Mouse (Mus musculus) liver, embryonic 12.5 days (tissue): Measurements from ENCODE around the gene Spry1. TPM values are rescaled to one million over a fixed set of nuclear protein-coding genes. Genes with fewer than 3 reads are reported as not detected.

ENCODE experiments used
- ATAC-seq: fragments of 200-750 bp; cut with Nextera tagmentation; 2 replicates; pipeline ENCODE4 v1.8.0; 2017; ENCODE audit warnings: moderate number of reproducible peaks, mild to moderate bottlenecking, moderate library complexity
- H3K27ac ChIP-seq: fragments of 300-500 bp; sonication (generic); 2 replicates; pipeline ENCODE4 v1.5.1; 2016; ENCODE audit warnings: mild to moderate bottlenecking
- H3K27me3 ChIP-seq: fragments of 300-500 bp; sonication (generic); replicated peaks from 2 replicates; pipeline ENCODE4 v1.6.1; 2016; ENCODE audit warnings: mild to moderate bottlenecking, moderate library complexity
- H3K36me3 ChIP-seq: fragments of 300-500 bp; sonication (generic); 2 replicates; pipeline ENCODE4 v1.6.1; 2016; ENCODE audit warnings: mild to moderate bottlenecking, moderate library complexity
- H3K4me1 ChIP-seq: fragments of 300-500 bp; sonication (generic); 2 replicates; pipeline ENCODE4 v1.6.1; 2016
- H3K4me2 ChIP-seq: fragments of 300-500 bp; sonication (generic); 2 replicates; pipeline ENCODE4 v1.6.1; 2016; ENCODE audit warnings: mild to moderate bottlenecking, moderate library complexity
- H3K4me3 ChIP-seq: fragments of 300-500 bp; sonication (generic); 2 replicates; pipeline ENCODE4 v1.5.1; 2016; ENCODE audit warnings: mild to moderate bottlenecking, moderate library complexity
- H3K9ac ChIP-seq: fragments of 300-500 bp; sonication (generic); 2 replicates; pipeline ENCODE4 v1.6.1; 2016; ENCODE audit warnings: mild to moderate bottlenecking, moderate library complexity
- H3K9me3 ChIP-seq: fragments of 300-500 bp; sonication (generic); replicated peaks from 2 replicates; pipeline ENCODE4 v1.6.1; 2016; ENCODE audit warnings: mild to moderate bottlenecking, moderate library complexity
- WGBS: fragments of 180-500 bp; shearing (Covaris S2); methylation state at CpG from one replicate; pipeline ENCODE4 v1.1.7; 2016; ENCODE audit not compliant: insufficient replicate concordance; 5-methylcytosine and 5-hydroxymethylcytosine counted together
- polyA plus RNA-seq: library from polyadenylated mRNA; unstranded; fragments of >200 nt; fragmentation: Nextera tagmentation; extraction: Ambion mirVana; gene quantifications from 2 replicates; pipeline ENCODE4 v1.2.1, GENCODE M21; 2016

The Spry1 gene
- polyA plus RNA-seq, 1 experiment from 2014 or later = 4.7 TPM

DNA sequence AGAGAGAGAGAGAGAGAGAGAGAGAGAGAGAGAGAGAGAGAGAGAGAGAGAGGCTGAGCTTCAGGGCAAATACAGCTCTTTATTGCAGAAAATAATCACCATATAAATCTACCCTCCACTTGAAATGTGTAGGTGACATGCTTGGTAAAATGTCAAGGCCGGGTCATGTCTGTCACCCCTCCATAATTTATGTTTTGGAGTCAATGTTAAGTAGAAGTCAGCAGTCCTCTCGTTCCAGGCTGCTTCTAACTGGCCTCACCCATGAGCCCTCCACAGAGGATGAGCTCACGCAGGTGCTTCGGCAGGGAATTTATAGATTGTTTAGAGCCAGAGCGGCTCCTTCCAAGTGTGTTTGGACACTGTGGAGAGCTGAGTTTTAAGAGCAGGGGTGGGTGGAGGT is 18.4 kb downstream of the Spry1 start:
- H3K27me3 ChIP-seq = peaks cover 27% of the 10 kb centered on the region
- H3K4me2 ChIP-seq = no peak overlapping the region
- H3K4me1 ChIP-seq = peaks cover 62% of the 10 kb centered on the region
- ATAC-seq = no peak
- H3K27ac ChIP-seq = no peak overlapping the region
- WGBS = 69% methylated on average over 5 of the region's 5 CpGs
- no peaks in the 10 kb centered on the region for H3K36me3 ChIP-seq
- no peaks in the 10 kb centered on the region for H3K9me3 ChIP-seq
- no peak overlapping the region for H3K4me3 ChIP-seq
- H3K9ac ChIP-seq = no peak overlapping the region

DNA sequence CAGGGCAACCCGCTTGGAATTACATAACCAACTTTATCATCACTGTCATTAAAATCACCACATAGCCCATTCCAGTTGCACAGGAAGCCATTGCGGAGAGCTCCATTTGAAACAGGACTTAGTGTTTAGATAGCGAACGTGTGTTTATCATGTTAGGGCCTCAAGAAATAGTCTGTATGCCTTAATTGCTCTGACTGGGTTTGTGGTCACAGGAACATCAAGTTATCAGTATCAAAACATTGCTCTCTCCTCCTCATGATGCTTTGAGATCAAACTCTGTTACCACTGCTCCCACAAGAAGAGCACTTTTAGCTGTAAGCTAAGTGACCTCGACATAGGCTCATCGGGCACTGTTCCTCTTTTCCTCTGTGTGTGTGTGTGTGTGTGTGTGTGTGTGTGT is 19.9 kb downstream of the Spry1 start:
- WGBS = 8% methylated on average over 6 of the region's 6 CpGs
- Histone ChIP-seq H3K4me3 (no peak overlapping the region), H3K9ac (no peak overlapping the region), H3K9me3 (no peaks in the 10 kb centered on the region), H3K4me2 (peak overlapping the region; percentile 41), H3K4me1 (peaks cover 47% of the 10 kb centered on the region), H3K36me3 (no peaks in the 10 kb centered on the region), H3K27ac (peak overlapping the region; percentile 59), H3K27me3 (peaks cover 27% of the 10 kb centered on the region)
- peak; percentile 80 for ATAC-seq

DNA sequence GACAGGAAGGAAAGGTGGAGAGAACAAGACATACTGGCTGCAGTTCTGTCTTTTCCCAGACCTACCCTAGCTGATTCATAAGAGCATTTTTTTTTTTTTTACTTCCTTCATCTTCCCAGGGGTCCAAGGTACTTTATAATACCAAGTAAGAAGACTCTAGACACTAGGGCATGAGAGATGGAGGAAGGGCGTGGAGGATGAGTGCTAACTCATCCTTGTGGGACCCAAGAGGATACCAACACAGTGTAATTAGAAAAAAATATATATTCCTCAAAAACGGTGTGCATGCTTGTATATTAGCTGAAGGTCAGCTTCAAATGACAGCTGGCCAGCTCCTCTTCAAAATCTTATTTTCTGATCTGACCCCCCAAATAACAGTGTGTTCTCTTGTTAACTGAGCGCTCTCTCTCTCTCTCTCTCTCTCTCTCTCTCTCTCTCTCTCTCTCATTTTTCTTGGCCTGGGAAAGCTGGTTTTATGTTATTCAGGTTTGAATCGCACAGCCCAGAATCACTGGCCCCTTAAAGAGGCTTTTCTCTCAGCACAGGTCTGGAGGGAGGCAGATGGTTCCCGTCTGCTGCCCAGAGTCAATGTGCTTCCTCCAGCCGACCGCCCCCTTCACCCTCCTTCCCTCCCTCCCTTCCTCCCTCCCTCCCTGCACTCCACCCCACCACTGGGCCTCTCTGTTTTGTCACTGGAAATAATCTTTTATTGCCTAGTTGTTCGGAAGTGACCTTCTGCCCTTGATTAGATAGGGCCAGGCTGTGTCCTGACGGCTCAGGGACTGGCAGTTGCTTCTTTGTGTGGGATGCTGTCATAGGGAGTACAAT is 26.8 kb downstream of the Spry1 start:
- H3K4me3 ChIP-seq = no peak overlapping the region
- H3K4me2 ChIP-seq = peak overlapping the region; percentile 20
- H3K27me3 ChIP-seq = peaks cover 29% of the 10 kb centered on the region
- no peaks in the 10 kb centered on the region for H3K9me3 ChIP-seq
- peak; percentile 76 for ATAC-seq
- H3K9ac ChIP-seq = no peak overlapping the region
- H3K27ac ChIP-seq = no peak overlapping the region
- 12% methylated on average over 9 of the region's 9 CpGs for WGBS
- no peaks in the 10 kb centered on the region for H3K36me3 ChIP-seq
- H3K4me1 ChIP-seq = peaks cover 22% of the 10 kb centered on the region

DNA sequence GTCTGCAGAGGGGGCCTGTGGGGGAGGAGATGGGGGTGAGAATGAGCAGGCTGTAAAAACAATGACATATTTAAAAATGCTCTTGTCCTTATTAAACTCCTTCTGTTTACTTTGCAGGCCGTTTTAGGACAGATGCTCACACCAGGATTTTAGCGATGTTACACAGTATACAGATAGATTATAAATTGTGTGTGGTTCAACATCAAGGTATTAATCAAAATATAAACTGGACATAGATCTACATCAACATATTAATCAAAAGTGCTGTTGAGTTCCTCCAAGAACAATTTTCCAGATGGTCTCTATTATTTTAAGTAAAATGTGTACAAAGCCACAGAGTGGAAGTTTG is 27.3 kb downstream of the Spry1 start:
- no peaks in the 10 kb centered on the region for H3K36me3 ChIP-seq
- no peak for ATAC-seq
- peaks cover 24% of the 10 kb centered on the region for H3K4me1 ChIP-seq

DNA sequence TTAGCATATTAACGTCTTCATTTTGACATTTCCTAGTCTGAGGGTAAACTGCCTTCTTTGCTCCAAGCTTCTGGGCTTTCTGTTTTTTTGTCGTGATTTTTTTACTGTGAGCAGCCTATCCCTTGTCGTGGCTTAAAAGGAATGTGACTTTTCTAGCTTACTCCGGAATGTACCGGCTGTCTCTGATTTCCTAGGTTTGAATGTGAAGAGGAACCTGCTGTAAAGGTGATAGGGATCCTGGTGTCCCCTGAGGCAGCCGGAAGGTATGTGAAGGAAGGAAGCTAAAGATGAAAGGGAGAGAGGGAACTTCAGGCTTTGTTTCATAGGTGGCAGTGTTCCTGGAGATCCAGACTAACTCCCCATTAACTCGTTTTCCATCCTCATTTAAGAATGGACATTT is 28.0 kb downstream of the Spry1 start:
- no peak overlapping the region for H3K9ac ChIP-seq
- H3K4me1 ChIP-seq = peaks cover 26% of the 10 kb centered on the region
- ATAC-seq = no peak
- WGBS = 33% methylated on average over 7 of the region's 7 CpGs
- H3K9me3 ChIP-seq = no peaks in the 10 kb centered on the region
- H3K4me2 ChIP-seq = no peak overlapping the region
- H3K36me3 ChIP-seq = no peaks in the 10 kb centered on the region
- peaks cover 40% of the 10 kb centered on the region for H3K27me3 ChIP-seq
- H3K4me3 ChIP-seq = no peak overlapping the region
- no peak overlapping the region for H3K27ac ChIP-seq

More for the DNA sequence above, 27.3 kb downstream of the Spry1 start:
- H3K9me3 ChIP-seq = no peaks in the 10 kb centered on the region
- no peak overlapping the region for H3K4me3 ChIP-seq
- H3K27me3 ChIP-seq = peaks cover 33% of the 10 kb centered on the region
- no peak overlapping the region for H3K27ac ChIP-seq
- peak overlapping the region; percentile 20; the same call in 1 of the 2 replicates for H3K4me2 ChIP-seq
- 33% methylated on average over 2 of the region's 2 CpGs for WGBS
- no peak overlapping the region for H3K9ac ChIP-seq

DNA sequence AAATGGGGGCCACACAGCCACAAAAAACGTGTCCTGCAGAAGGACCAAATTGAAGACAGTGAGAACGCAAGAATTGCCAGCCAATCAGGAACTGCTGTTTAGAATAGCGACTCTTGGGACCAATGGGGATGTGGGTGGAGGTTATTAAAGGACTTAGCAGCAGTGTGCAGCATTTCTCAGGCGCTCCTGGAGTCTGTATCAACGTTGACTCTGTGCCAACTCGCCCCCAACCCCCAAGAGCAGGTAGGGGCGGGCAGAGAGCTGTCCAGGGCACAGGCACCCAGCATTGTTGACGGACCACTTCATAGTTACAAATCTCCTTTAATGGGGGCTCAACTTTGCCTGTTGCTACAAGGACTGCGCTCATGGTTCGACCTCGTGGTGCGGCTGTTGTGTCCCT is 28.9 kb downstream of the Spry1 start:
- WGBS = 79% methylated on average over 12 of the region's 12 CpGs
- no peak overlapping the region for H3K4me3 ChIP-seq
- no peaks in the 10 kb centered on the region for H3K9me3 ChIP-seq
- H3K27me3 ChIP-seq = peaks cover 49% of the 10 kb centered on the region
- no peak overlapping the region for H3K4me2 ChIP-seq
- no peak overlapping the region for H3K27ac ChIP-seq
- H3K9ac ChIP-seq = no peak overlapping the region
- ATAC-seq = no peak
- H3K36me3 ChIP-seq = no peaks in the 10 kb centered on the region
- H3K4me1 ChIP-seq = peaks cover 28% of the 10 kb centered on the region

DNA sequence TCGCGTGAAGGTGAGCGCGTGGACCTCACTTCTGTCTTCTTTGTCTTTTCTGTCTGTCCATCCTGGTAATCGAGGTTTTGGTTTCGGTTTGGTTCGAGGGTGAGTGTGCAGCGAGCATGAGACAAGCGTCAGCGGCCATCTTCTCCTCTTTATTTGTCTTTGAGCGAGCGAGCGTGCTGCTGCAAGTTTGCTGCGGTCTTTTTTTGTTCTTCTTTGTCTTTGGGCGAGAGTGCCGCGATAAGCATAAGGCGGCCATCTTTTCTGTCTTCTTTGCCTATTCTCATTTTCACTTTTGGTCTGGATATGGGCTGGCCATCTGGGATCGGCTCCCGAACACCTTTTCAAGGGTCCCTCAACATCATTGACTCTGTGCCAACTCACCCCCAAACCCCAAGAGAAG is 29.4 kb downstream of the Spry1 start:
- 92% methylated on average over 20 of the region's 20 CpGs for WGBS
- ATAC-seq = no peak
- H3K27ac ChIP-seq = no peak overlapping the region
- H3K4me1 ChIP-seq = peaks cover 32% of the 10 kb centered on the region
- H3K9me3 ChIP-seq = no peaks in the 10 kb centered on the region
- no peak overlapping the region for H3K9ac ChIP-seq
- H3K4me3 ChIP-seq = no peak overlapping the region
- peaks cover 53% of the 10 kb centered on the region for H3K27me3 ChIP-seq
- no peak overlapping the region for H3K4me2 ChIP-seq
- no peaks in the 10 kb centered on the region for H3K36me3 ChIP-seq

DNA sequence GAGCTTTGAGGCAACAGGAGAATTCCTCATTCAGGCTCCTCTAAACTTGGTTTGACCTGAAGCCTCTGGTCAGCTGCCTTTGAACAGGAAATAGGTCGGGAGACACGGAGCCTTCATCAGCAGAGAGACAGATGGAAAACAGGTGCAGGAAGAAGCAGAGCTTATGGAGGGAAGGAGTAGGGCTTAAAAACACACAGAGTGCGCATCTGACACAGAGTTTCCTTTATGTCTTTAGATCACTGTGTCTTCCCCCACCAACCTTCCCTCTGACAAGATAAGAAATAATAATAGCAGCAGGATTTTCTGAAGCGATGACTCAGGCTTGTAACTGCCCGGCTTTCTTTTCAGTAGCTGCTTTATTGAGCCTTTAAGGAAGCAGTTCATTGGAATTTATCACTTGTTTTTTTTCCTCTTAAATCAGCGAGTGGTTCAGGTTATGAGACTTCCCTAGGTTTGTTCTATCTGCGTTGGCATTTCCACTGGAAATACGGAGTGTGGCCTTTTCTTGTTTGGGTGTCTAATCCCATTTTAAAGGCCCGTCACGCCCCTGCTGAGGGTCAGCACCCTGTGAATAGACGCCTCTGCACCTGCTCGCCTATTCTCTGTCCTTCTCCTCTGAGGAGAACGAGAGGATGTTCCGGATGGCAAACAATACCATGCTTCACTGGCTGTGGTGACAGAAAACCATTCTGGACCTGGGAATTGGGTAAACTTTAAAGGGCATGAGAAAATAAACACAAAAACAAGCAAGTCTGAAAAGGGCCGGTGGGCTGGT is 32.7 kb downstream of the Spry1 start:
- Histone ChIP-seq H3K36me3 (no peaks in the 10 kb centered on the region), H3K4me1 (peaks cover 14% of the 10 kb centered on the region), H3K27ac (no peak overlapping the region), H3K4me3 (no peak overlapping the region), H3K9me3 (no peaks in the 10 kb centered on the region), H3K27me3 (peaks cover 79% of the 10 kb centered on the region), H3K4me2 (no peak overlapping the region), H3K9ac (no peak overlapping the region)
- WGBS = 35% methylated on average over 15 of the region's 15 CpGs
- no peak for ATAC-seq

DNA sequence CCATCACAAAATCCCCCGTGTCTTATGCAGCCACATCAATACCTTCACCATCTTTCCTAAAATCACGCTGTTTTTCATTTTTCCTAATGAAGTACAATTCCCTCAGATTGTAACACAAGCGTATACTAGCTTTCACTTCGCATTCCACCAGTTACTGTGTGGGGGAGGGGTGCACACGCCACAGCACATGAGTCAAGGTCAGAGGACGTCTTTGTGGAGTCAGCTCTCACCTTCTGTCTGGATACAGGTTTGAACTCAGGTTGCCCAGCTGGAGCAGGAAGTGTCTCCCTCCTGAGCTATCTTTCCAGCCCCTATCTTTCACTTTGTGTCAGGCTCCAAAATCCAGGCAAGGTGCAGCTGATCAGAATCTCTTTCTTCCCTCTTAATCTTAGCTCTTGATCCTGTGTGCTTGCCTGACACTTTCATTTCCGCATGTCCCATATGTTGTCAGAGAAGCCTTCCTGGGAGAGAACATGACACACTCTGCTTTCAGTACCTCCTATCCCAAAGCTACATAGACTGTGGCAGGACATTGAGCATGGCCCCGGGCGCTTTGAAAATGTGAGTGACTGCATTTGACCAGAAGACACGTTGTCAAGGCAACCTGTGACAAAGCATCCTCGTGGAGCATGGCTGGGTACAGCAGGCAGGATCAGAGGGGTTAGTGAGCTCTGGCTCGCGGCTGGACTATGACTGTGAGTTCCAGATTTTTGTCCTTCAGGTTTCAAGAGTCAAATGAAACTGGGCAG is 33.9 kb downstream of the Spry1 start:
- Histone ChIP-seq H3K4me3 (no peak overlapping the region), H3K4me2 (no peak overlapping the region), H3K4me1 (peaks cover 13% of the 10 kb centered on the region), H3K27ac (no peak overlapping the region), H3K36me3 (no peaks in the 10 kb centered on the region), H3K9me3 (no peaks in the 10 kb centered on the region), H3K9ac (no peak overlapping the region), H3K27me3 (peaks cover 80% of the 10 kb centered on the region)
- no peak for ATAC-seq
- WGBS = 55% methylated on average over 13 of the region's 13 CpGs

DNA sequence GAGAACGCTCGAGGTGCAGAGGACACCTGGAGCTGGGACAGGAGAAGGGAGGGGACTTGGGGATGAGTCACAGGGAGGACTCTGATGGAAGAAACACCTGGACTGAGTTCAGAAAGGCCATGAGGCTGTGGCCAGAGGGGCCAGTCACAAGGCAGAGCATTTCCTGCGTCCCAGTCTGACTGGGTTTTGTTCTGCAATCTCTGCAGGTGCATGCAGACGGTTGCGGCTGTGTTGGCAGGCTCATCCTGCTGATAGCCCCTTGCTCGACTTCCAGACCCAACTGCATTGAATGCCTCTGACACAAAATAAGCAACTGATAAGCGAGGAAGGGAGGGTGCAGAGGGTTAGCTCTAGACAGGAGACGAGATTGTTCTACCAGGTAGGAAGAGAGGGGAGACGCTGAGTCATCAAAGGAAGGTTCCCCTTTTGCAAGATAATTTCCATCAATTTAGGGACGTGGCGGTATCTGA is 35.3 kb downstream of the Spry1 start:
- no peaks in the 10 kb centered on the region for H3K9me3 ChIP-seq
- no peak overlapping the region for H3K9ac ChIP-seq
- H3K4me3 ChIP-seq = no peak overlapping the region
- H3K36me3 ChIP-seq = no peaks in the 10 kb centered on the region
- no peak overlapping the region for H3K4me2 ChIP-seq
- peaks cover 72% of the 10 kb centered on the region for H3K27me3 ChIP-seq
- H3K27ac ChIP-seq = no peak overlapping the region
- 28% methylated on average over 11 of the region's 11 CpGs for WGBS
- H3K4me1 ChIP-seq = peaks cover 13% of the 10 kb centered on the region
- no peak for ATAC-seq

DNA sequence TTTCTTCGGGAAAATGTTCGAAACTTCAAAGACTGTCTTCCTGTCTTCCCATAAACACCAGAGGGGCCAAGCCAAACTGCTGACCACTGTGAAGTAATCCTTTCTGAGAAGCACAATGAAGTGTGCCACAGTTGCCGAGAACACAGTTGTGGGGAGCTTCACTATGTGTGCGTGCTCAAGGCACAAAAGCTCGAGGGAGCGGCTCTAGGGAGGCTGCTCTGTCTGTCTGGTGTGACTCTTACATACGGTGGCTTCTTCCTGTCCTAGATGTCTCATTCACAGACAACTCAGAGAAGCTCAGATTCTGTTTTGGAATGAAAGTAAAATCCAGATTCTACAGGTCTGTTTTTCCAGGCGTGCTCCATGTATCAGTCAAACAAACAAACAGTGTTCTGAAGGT is 36.5 kb downstream of the Spry1 start:
- no peak overlapping the region for H3K4me3 ChIP-seq

DNA sequence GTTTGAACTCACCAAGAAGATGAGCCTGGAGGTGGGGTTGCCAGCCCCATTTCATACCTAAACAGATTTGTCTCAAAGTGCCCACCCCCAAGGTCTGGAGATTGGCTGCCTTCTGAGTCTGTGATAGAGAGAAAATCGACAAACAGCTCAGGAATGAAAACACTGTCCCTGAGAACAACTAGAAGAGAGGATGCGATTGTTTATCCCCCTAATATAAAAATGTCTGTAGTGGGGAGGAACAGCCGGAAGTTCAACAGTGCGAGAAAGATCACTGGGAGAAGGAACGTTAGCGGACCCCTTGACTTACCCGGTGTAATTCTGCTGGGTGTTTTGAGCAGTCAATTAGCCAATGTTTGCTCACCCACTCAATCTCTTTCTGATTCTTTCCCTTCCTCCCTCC is 46.5 kb downstream of the Spry1 start:
- Histone ChIP-seq H3K36me3 (no peaks in the 10 kb centered on the region), H3K9me3 (no peaks in the 10 kb centered on the region), H3K4me3 (no peak overlapping the region), H3K9ac (no peak overlapping the region), H3K4me1 (peaks cover 11% of the 10 kb centered on the region; the same call in 1 of the 2 replicates), H3K4me2 (no peak overlapping the region), H3K27ac (no peak overlapping the region), H3K27me3 (peaks cover 67% of the 10 kb centered on the region)
- no peak for ATAC-seq
- 42% methylated on average over 7 of the region's 7 CpGs for WGBS

More for the DNA sequence above, 36.5 kb downstream of the Spry1 start:
- H3K36me3 ChIP-seq = no peaks in the 10 kb centered on the region
- H3K4me1 ChIP-seq = peaks cover 13% of the 10 kb centered on the region
- ATAC-seq = no peak
- H3K27ac ChIP-seq = no peak overlapping the region
- H3K27me3 ChIP-seq = peaks cover 73% of the 10 kb centered on the region
- WGBS = 70% methylated on average over 8 of the region's 8 CpGs
- H3K9me3 ChIP-seq = no peaks in the 10 kb centered on the region
- no peak overlapping the region for H3K9ac ChIP-seq
- no peak overlapping the region for H3K4me2 ChIP-seq
